Mouse (Mus musculus): ENCODE data around the gene Rdh5. TPM values are rescaled to one million over a fixed set of nuclear protein-coding genes. Genes with fewer than 3 reads are reported as not detected.
A peak's percentile ranks its signal among the peaks of the same experiment; 100 is the strongest.

Rdh5 gene
- polyA plus RNA-seq, 1 experiment from 2014 or later, result 15.5 TPM

- H3K4me3 ChIP-seq (ENCODE audit: low read depth, low read length), result peak overlapping the region; percentile 94
Observed at GRCm38 (mm10) chr10:128909567-128910028, 13.1 kb downstream of the Rdh5 start.

DNA sequence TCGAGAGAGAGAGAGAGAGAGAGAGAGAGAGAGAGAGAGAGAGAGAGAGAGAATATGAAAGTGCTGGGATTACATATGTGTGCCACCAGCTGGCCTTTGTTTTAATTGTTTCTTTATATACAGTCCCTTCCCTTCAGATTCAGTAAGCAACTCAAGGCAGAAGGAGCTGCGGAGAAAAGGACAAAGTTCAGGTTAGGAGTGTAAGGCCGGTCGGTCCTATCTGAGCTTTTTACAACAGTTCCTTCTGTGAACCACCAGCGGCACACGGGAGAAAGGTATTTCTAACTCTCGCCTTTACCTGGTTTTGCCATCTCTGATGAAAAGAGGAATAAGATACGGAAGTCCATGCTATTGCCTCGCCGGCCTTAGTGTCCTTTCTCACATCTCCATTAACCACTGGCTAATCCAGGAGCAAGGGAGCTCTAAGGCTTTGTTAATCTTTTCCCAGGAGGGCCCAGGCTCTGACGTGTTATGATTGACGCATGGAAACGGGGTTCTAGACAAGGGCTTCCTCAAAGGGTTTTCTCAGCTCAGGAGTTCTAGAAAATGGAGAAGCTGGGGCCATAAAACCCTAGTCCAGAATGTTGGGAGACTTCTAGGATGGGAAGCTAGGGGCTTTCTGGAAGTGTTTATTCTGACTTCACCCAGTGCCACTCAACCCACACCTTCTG, 13.8 kb downstream of the Rdh5 start:
- peak overlapping the region; percentile 94 for H3K4me3 ChIP-seq (ENCODE audit: low read depth, low read length)
- peak overlapping the region; percentile 75 for H3K4me2 ChIP-seq (ENCODE audit: low read depth, low read length)
- peak overlapping the region; percentile 99 for H3K9ac ChIP-seq (ENCODE audit: low read depth, low read length)
- DNase-seq (ENCODE audit: low spot score) (peak; percentile 58), ATAC-seq (ENCODE audit: low read depth) (peak; percentile 0; the same call in 1 of the 2 replicates)
- WGBS, result 61% methylated on average over 13 of the region's 13 CpGs
- no peaks in the 10 kb centered on the region for H3K9me3 ChIP-seq (ENCODE audit: control insufficient read depth, low read length)
- H3K27ac ChIP-seq (replicated peaks; ENCODE audit: low read depth, low read length), result peak overlapping the region; percentile 96
- no peaks in the 10 kb centered on the region for H3K27me3 ChIP-seq (replicated peaks; ENCODE audit: control insufficient read depth, insufficient read depth, low read length)
- peaks cover 24% of the 10 kb centered on the region for H3K36me3 ChIP-seq (ENCODE audit: control insufficient read depth, insufficient read depth, low read length)
- H3K4me1 ChIP-seq (ENCODE audit: control insufficient read depth, insufficient read depth, low read length), result peaks cover 10% of the 10 kb centered on the region

More at GRCm38 (mm10) chr10:128909567-128910028, 13.1 kb downstream of the Rdh5 start:
- Histone ChIP-seq H3K9ac (ENCODE audit: low read depth, low read length) (peak overlapping the region; percentile 99), H3K27ac (replicated peaks; ENCODE audit: low read depth, low read length) (peak overlapping the region; percentile 96), H3K27me3 (replicated peaks; ENCODE audit: control insufficient read depth, insufficient read depth, low read length) (no peaks in the 10 kb centered on the region), H3K4me2 (ENCODE audit: low read depth, low read length) (peak overlapping the region; percentile 75), H3K4me1 (ENCODE audit: control insufficient read depth, insufficient read depth, low read length) (peaks cover 10% of the 10 kb centered on the region), H3K36me3 (ENCODE audit: control insufficient read depth, insufficient read depth, low read length) (peaks cover 30% of the 10 kb centered on the region), H3K9me3 (ENCODE audit: control insufficient read depth, low read length) (no peaks in the 10 kb centered on the region)
- 0% methylated on average over 6 of the region's 41 CpGs for WGBS
- ATAC-seq (ENCODE audit: low read depth) (peak; percentile 80), DNase-seq (ENCODE audit: low spot score) (peak; percentile 94)

- no peak for DNase-seq (ENCODE audit: low spot score)
- Histone ChIP-seq H3K9ac (ENCODE audit: low read depth, low read length) (no peak overlapping the region), H3K27me3 (replicated peaks; ENCODE audit: control insufficient read depth, insufficient read depth, low read length) (no peaks in the 10 kb centered on the region), H3K9me3 (ENCODE audit: control insufficient read depth, low read length) (no peaks in the 10 kb centered on the region), H3K27ac (replicated peaks; ENCODE audit: low read depth, low read length) (no peak overlapping the region), H3K4me2 (ENCODE audit: low read depth, low read length) (no peak overlapping the region), H3K36me3 (ENCODE audit: control insufficient read depth, insufficient read depth, low read length) (no peaks in the 10 kb centered on the region), H3K4me1 (ENCODE audit: control insufficient read depth, insufficient read depth, low read length) (no peaks in the 10 kb centered on the region), H3K4me3 (ENCODE audit: low read depth, low read length) (no peak overlapping the region)
- no peak for ATAC-seq (ENCODE audit: low read depth)
- 67% methylated on average over 5 of the region's 5 CpGs for WGBS
Observed at GRCm38 (mm10) chr10:128904812-128905211, 17.9 kb downstream of the Rdh5 start.

- Histone ChIP-seq H3K4me3 (ENCODE audit: low read depth, low read length) (no peak overlapping the region), H3K36me3 (ENCODE audit: control insufficient read depth, insufficient read depth, low read length) (no peaks in the 10 kb centered on the region), H3K4me1 (ENCODE audit: control insufficient read depth, insufficient read depth, low read length) (no peaks in the 10 kb centered on the region), H3K4me2 (ENCODE audit: low read depth, low read length) (no peak overlapping the region), H3K9ac (ENCODE audit: low read depth, low read length) (no peak overlapping the region), H3K27me3 (replicated peaks; ENCODE audit: control insufficient read depth, insufficient read depth, low read length) (no peaks in the 10 kb centered on the region), H3K9me3 (ENCODE audit: control insufficient read depth, low read length) (no peaks in the 10 kb centered on the region), H3K27ac (replicated peaks; ENCODE audit: low read depth, low read length) (no peak overlapping the region)
- no peak for DNase-seq (ENCODE audit: low spot score)
- ATAC-seq (ENCODE audit: low read depth), result no peak
- 89% methylated on average over 3 of the region's 3 CpGs for WGBS
Observed at GRCm38 (mm10) chr10:128902409-128902988, 20.2 kb downstream of the Rdh5 start.

GRCm38 (mm10) chr10:128901409-128901808, 21.3 kb downstream of the Rdh5 start:
- Histone ChIP-seq H3K27me3 (replicated peaks; ENCODE audit: control insufficient read depth, insufficient read depth, low read length) (0 out of 2 replicates have a peak, but pooled peaks cover 3% of the 10 kb centered on the region), H3K4me3 (ENCODE audit: low read depth, low read length) (no peak overlapping the region), H3K36me3 (ENCODE audit: control insufficient read depth, insufficient read depth, low read length) (no peaks in the 10 kb centered on the region), H3K9me3 (ENCODE audit: control insufficient read depth, low read length) (no peaks in the 10 kb centered on the region), H3K9ac (ENCODE audit: low read depth, low read length) (no peak overlapping the region), H3K4me1 (ENCODE audit: control insufficient read depth, insufficient read depth, low read length) (0 out of 2 replicates have a peak, but pooled peaks cover 2% of the 10 kb centered on the region), H3K4me2 (ENCODE audit: low read depth, low read length) (no peak overlapping the region), H3K27ac (replicated peaks; ENCODE audit: low read depth, low read length) (no peak overlapping the region)
- WGBS, result 78% methylated on average over 1 of the region's 1 CpGs
- ATAC-seq (ENCODE audit: low read depth) (no peak), DNase-seq (ENCODE audit: low spot score) (no peak)

DNA sequence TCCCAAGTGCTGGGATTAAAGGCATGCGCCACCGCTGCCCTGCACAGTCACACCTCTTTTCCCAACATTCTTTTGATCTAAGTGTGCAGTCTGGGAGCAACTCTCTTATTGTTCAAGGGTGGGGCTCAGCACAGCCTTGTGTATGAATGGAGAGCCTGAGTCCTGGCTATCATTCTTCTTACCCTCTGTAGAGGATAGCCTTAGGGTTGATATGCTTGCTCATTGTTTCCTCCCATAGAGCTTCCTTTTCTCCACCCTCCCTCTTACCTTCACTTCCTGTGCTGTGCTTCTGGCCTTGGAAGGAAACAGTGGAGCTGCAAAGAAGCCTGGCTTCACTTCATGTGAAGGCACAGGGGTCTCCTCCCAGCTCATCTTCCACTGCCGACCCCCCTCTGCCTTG, 22.0 kb downstream of the Rdh5 start, which contains the start of gene Cd63:
Gene Cd63, plus strand, starts transcription at position 292 of the 400 bp plus-strand sequence.
- Histone ChIP-seq H3K9me3 (ENCODE audit: control insufficient read depth, low read length) (no peaks in the 10 kb centered on the region), H3K4me1 (ENCODE audit: control insufficient read depth, insufficient read depth, low read length) (0 out of 2 replicates have a peak, but pooled peaks cover 7% of the 10 kb centered on the region), H3K4me2 (ENCODE audit: low read depth, low read length) (no peak within 1 kb of the TSS), H3K27ac (replicated peaks; ENCODE audit: low read depth, low read length) (no peak within 1 kb of the TSS), H3K36me3 (ENCODE audit: control insufficient read depth, insufficient read depth, low read length) (no peaks in the 10 kb centered on the region), H3K9ac (ENCODE audit: low read depth, low read length) (no peak within 1 kb of the TSS), H3K4me3 (ENCODE audit: low read depth, low read length) (no peak within 1 kb of the TSS), H3K27me3 (replicated peaks; ENCODE audit: control insufficient read depth, insufficient read depth, low read length) (0 out of 2 replicates have a peak, but pooled peaks cover 8% of the 10 kb centered on the region)
- no peak for DNase-seq (ENCODE audit: low spot score)
- no peak for ATAC-seq (ENCODE audit: low read depth)
- WGBS, result 86% methylated on average over 3 of the region's 3 CpGs

- Histone ChIP-seq H3K9ac (ENCODE audit: low read depth, low read length) (no peak overlapping the region), H3K36me3 (ENCODE audit: control insufficient read depth, insufficient read depth, low read length) (no peaks in the 10 kb centered on the region), H3K4me2 (ENCODE audit: low read depth, low read length) (no peak overlapping the region), H3K27me3 (replicated peaks; ENCODE audit: control insufficient read depth, insufficient read depth, low read length) (0 out of 2 replicates have a peak, but pooled peaks cover 8% of the 10 kb centered on the region), H3K4me3 (ENCODE audit: low read depth, low read length) (no peak overlapping the region), H3K27ac (replicated peaks; ENCODE audit: low read depth, low read length) (no peak overlapping the region), H3K4me1 (ENCODE audit: control insufficient read depth, insufficient read depth, low read length) (0 out of 2 replicates have a peak, but pooled peaks cover 7% of the 10 kb centered on the region), H3K9me3 (ENCODE audit: control insufficient read depth, low read length) (no peaks in the 10 kb centered on the region)
- no peak for DNase-seq (ENCODE audit: low spot score)
- ATAC-seq (ENCODE audit: low read depth), result no peak
- 69% methylated on average over 6 of the region's 6 CpGs for WGBS
Observed at GRCm38 (mm10) chr10:128899759-128900490, 22.8 kb downstream of the Rdh5 start.

DNA sequence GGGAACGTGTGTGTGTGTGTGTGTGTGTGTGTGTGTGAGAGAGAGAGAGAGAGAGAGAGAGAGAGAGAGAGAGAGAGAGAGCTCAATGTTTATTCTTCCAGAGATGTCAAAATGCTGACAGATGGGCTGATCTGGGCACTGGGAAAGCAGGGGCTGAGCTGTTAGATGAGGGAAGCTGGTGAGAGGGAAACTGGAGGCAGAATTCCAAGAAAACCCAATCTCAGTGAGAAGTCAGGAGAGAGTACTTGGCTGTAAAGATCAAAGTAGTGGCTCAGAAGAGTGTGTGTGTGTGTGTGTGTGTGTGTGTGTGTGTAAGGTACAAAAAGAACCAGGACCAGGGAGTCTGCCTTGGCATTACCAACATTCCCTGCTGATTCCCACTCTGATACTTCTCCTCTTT, 25.2 kb downstream of the Rdh5 start:
- H3K9me3 ChIP-seq (ENCODE audit: control insufficient read depth, low read length), result no peaks in the 10 kb centered on the region
- H3K9ac ChIP-seq (ENCODE audit: low read depth, low read length), result no peak overlapping the region
- WGBS, result 18% methylated on average over 1 of the region's 1 CpGs
- no peak overlapping the region for H3K27ac ChIP-seq (replicated peaks; ENCODE audit: low read depth, low read length)
- H3K4me2 ChIP-seq (ENCODE audit: low read depth, low read length), result no peak overlapping the region
- DNase-seq (ENCODE audit: low spot score) (no peak), ATAC-seq (ENCODE audit: low read depth) (no peak)
- H3K27me3 ChIP-seq (replicated peaks; ENCODE audit: control insufficient read depth, insufficient read depth, low read length), result 0 out of 2 replicates have a peak, but pooled peaks cover 8% of the 10 kb centered on the region
- no peak overlapping the region for H3K4me3 ChIP-seq (ENCODE audit: low read depth, low read length)
- H3K4me1 ChIP-seq (ENCODE audit: control insufficient read depth, insufficient read depth, low read length), result peaks cover 11% of the 10 kb centered on the region; the same call in 1 of the 2 replicates
- no peaks in the 10 kb centered on the region for H3K36me3 ChIP-seq (ENCODE audit: control insufficient read depth, insufficient read depth, low read length)

Measured in embryonic facial prominence, embryonic 14.5 days (tissue).